Mouse (Mus musculus) heart, postnatal 14 days (tissue): ENCODE data around the gene Fnbp4. TPM values are rescaled to one million over a fixed set of nuclear protein-coding genes. Genes with fewer than 3 reads are reported as not detected.
A peak's percentile ranks its signal among the peaks of the same experiment; 100 is the strongest.

Experiments used
- DNase-seq, 2 experiments: peaks; one replicate each; pipeline ENCODE4 v3.0.0; 2021 to 2022
- intact Hi-C: fragments of 180-260 bp; cut with DNase I; formaldehyde crosslinking; loops from one replicate; pipeline ENCODE4 v1.15.1; 2025
- long read RNA-seq, 2 experiments: library from polyadenylated mRNA; stranded (forward); transcript quantifications; one replicate each; pipeline ENCODE4 v2.0.0; 2021
- total RNA-seq, 2 experiments: library from RNA; stranded (reverse); gene quantifications; 2 replicates each; pipeline ENCODE4 v1.2.3; 2021

The Fnbp4 gene
- total RNA-seq: 10 to 100 TPM; 24.5 to 30.2 TPM
- long read RNA-seq, experiment 1, full-length matches to known transcripts: 8 of 12 reads
- long read RNA-seq, experiment 1, partial matches to known transcripts: 2 of 12 reads
- long read RNA-seq, experiment 1, other reads (novel, unspliced or antisense): 2 of 12 reads
- long read RNA-seq, experiment 2, full-length matches to known transcripts: 4 of 7 reads
- long read RNA-seq, experiment 2, partial matches to known transcripts: 1 of 7 reads
- long read RNA-seq, experiment 2, other reads (novel, unspliced or antisense): 2 of 7 reads

- intact Hi-C loops: no loop called here
- DNase-seq: peak; percentile 96
Observed at GRCm38 (mm10) chr2:90745053-90745678, at the start of gene Fnbp4. Fnbp4 (plus strand) TSS chr2:90745370.

- no peak for DNase-seq
- intact Hi-C loops: no loop called here
Observed at GRCm38 (mm10) chr2:90700943-90701342, 44.2 kb upstream of the Fnbp4 start.

- intact Hi-C loops: no loop called here
- DNase-seq: no peak
Observed at GRCm38 (mm10) chr2:90708548-90708947, 36.6 kb upstream of the Fnbp4 start.

GRCm38 (mm10) chr2:90715555-90716092, 29.5 kb upstream of the Fnbp4 start:
- intact Hi-C loops: no loop called here
- DNase-seq: no peak

GRCm38 (mm10) chr2:90717366-90717765, 27.8 kb upstream of the Fnbp4 start:
- no peak for DNase-seq
- intact Hi-C loops: no loop called here

- intact Hi-C loops: no loop called here
Observed at GRCm38 (mm10) chr2:90717948-90718347, 27.2 kb upstream of the Fnbp4 start.

GRCm38 (mm10) chr2:90726818-90727217, 18.4 kb upstream of the Fnbp4 start:
- DNase-seq: no peak
- intact Hi-C loops: no loop called here

More at GRCm38 (mm10) chr2:90717948-90718347, 27.2 kb upstream of the Fnbp4 start:
- no peak for DNase-seq

GRCm38 (mm10) chr2:90735326-90735725, 9.8 kb upstream of the Fnbp4 start:
- intact Hi-C loops: no loop called here
- no peak for DNase-seq

- DNase-seq: no peak
- intact Hi-C loops: no loop called here
Observed at GRCm38 (mm10) chr2:90738801-90739200, 6.4 kb upstream of the Fnbp4 start.

- DNase-seq: no peak
- intact Hi-C loops: no loop called here
Observed at GRCm38 (mm10) chr2:90739327-90739726, 5.8 kb upstream of the Fnbp4 start.

- no peak for DNase-seq
- intact Hi-C loops: no loop called here
Observed at GRCm38 (mm10) chr2:90739921-90740320, 5.2 kb upstream of the Fnbp4 start.

- intact Hi-C loops: no loop called here
Observed at GRCm38 (mm10) chr2:90744285-90745052, 701 bp upstream of the Fnbp4 start.

GRCm38 (mm10) chr2:90745740-90746537, 769 bp downstream of the Fnbp4 start:
- peak in 1 of 2 experiments; percentile 59 for DNase-seq
- intact Hi-C loops: no loop called here

More at GRCm38 (mm10) chr2:90744285-90745052, 701 bp upstream of the Fnbp4 start:
- peak; percentile 6 to 24 for DNase-seq

GRCm38 (mm10) chr2:90746538-90746865, 1.3 kb downstream of the Fnbp4 start:
- intact Hi-C loops: no loop called here
- peak in 1 of 2 experiments; percentile 10 for DNase-seq

- DNase-seq: no peak
- intact Hi-C loops: no loop called here
Observed at GRCm38 (mm10) chr2:90747131-90747530, 2.0 kb downstream of the Fnbp4 start.

- intact Hi-C loops: no loop called here
- peak in 1 of 2 experiments; percentile 5 for DNase-seq
Observed at GRCm38 (mm10) chr2:90749676-90750459, 4.7 kb downstream of the Fnbp4 start.

GRCm38 (mm10) chr2:90753565-90753964, 8.4 kb downstream of the Fnbp4 start:
- intact Hi-C loops: no loop called here
- DNase-seq: no peak

- no peak for DNase-seq
- intact Hi-C loops: no loop called here
Observed at GRCm38 (mm10) chr2:90754188-90754587, 9.0 kb downstream of the Fnbp4 start.

GRCm38 (mm10) chr2:90765123-90765522, 20.0 kb downstream of the Fnbp4 start:
- intact Hi-C loops: no loop called here
- no peak for DNase-seq

- intact Hi-C loops: no loop called here
- DNase-seq: no peak
Observed at GRCm38 (mm10) chr2:90781323-90781722, 36.2 kb downstream of the Fnbp4 start.
